Mouse (Mus musculus): ENCODE measurements around the gene Cfap69.
A peak's percentile ranks its signal among the peaks of the same experiment; 100 is the strongest.

Gene Cfap69

DNA sequence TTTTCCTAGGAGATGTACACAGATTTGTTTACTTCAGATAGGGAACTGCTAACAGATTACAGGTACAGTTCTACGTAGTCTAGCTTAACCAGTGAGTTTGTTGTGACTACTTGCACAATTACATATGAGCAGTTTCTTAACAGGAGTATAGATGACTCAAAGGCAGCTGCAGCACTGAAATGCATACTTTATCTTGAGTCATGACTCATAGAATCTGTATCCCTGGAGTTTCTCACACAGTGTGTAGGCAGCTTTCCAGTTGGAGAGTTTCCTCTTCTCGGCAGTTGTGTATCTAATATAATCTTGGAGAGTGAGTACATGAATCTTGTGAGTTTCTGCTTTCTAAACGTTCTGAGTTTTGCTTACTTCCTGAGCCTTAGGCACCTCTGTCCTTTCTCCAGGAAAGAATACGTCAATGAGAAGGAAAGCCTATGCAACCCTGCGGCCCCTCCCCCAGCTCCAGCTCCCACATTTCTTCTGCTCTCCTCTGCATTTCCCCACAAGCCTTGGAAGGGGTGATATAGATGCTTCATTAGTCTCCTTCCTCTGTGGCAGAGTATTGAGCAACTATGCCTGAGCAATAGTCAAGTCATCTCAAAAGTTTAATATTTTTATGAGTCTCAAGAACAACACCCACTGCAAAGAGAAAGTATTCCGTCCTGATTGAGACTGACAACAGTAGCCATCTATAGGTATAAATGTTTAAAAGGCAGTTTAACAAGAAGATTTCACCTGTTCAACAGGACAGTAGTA is 15.0 kb downstream of the Cfap69 start:
- DNase-seq, result no peak

DNA sequence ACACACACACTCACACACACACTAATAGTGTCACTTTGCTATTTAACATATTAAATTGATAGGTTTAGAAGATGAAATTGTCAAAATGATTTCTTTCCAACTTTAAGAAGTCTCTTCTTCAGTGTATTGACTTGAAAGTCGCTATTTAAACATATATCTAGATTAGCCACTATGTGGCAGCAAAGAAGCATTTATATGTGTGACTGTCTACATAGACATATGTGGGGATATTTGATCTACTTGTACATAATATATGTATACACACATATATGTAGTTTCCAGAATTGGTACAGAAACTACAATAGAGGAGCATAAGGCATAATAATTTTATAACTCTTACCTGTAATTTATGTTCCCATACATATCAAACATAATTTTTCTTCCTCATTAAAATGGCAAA is 17.9 kb downstream of the Cfap69 start:
- DNase-seq, result no peak

DNA sequence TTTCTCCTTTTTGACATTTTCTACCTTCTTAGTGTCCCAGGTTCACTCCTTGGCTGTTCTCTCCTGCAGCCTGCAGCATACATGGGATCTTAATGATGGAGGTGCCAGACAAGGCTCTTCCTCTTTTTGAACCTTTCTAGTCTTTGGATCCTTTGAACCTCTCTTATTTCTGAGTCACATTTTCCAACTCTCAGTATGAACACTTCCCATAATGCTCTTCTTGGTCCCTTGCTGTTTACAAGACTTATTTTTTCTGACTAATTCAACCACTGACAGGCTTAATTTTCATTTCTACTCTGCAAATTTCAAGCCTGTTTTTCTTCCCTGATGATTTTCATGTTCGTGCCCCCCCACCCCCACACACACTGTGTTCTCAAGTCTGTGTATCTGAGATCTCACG is 25.5 kb downstream of the Cfap69 start:
- no peak for DNase-seq

DNA sequence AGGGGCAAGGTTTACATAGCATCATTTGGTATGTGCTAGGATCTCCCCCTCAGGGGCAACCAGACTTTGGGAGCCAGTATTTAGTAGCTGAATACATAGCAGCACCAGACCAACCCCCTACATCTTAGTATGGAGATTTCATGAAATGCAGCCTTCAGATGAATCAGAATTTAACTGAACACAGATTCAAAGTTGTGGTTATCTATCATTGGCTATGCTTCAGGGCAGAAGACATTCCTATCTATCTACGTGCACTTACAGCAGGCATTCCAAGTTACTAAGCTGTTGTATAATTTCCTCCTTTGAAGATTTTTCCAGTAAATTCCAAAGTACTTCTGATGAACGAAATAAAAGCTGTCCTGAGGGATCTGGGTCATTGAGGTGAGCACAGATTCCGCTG is 38.5 kb downstream of the Cfap69 start:
- DNase-seq, result no peak

DNA sequence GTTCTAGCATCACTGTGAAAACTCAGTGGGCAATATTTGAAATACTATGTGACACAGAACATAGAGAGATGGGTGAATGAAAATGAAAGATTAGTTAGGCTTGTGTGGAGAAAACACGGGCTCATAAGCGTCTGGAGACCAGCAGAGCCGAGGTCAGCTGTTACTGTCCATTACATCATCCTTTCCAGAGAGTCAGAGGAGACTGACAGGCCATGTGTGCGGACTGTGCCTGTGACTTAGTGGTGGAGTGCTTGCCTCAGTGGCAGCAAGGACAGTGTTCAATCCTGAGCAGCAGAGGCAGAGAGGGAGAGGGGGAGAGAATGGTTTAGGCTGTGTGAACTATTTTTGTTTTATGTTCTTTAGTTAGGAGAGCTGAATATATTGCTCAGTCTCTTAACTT is 45.7 kb downstream of the Cfap69 start:
- no peak for DNase-seq

DNA sequence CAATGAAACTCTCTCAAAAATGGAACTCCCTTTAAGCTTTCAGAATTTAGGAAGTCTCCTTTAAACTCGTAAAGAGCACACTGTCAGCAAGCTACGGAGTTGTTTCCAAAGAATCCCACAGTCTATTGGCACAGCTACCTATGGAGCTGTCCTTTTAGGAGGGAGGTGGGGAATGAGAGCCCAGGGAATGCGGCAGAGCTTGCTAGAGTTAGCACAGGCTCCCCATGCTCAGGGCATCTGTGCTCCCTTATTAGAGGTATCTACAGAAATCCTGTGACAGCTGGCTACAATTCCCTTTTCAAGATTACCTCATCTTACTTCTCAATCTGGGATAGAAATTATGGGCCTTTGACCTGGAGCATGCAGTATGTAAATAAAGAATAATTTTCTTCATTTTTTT is 53.5 kb downstream of the Cfap69 start:
- DNase-seq, result peak; percentile 23

DNA sequence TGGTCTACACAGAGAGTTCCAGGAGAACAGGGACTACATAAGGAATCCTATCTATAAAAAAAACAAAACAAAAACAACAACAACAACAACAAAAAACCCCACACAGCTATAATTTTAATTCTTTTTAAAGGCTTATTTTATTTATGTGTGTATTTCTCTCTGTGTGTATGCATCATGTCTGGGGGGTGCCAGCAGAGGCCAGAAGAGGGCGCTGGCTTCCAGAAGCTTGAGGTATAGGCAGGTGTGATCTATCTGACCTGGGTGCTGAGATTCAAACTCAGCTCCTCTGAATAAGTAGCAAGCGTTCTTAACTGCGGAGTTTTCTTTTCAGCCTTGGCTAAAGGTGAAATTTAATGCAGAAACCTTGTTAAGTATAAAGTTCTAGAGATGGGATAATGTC is 76.4 kb downstream of the Cfap69 start:
- no peak for DNase-seq

DNA sequence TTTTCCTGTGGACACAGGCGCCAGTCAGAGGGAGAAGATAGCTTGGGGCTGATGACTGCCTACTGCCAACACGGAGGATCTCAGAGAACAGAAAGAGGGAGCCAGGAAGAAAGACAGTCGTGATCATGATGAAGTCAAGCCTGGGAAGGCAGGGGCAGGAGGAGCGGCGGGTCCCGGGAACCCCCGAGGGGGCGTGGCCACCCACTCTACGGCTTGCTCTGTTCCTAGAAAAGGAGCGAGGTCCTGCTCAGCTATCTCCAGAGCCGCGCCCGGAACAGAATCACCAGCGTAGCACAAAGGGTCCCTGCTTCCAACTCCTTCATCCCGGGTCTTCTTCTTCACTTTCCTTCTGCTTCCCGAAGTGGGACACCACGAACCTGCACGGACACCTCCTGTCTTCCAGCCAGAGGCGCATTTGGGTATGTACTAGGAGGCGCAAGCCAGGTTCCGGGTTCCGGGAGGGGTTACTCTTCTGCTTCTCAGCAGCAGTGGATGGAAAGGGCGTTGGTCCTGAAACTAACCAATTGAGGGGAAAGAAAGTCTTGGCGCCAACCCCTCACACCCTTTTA is 90.2 kb downstream of the Cfap69 start, which contains the start of gene Gm8773:
TSS of gene Gm8773 (plus strand) at position 51 of the 569 bp plus-strand sequence.
- no peak for DNase-seq

DNA sequence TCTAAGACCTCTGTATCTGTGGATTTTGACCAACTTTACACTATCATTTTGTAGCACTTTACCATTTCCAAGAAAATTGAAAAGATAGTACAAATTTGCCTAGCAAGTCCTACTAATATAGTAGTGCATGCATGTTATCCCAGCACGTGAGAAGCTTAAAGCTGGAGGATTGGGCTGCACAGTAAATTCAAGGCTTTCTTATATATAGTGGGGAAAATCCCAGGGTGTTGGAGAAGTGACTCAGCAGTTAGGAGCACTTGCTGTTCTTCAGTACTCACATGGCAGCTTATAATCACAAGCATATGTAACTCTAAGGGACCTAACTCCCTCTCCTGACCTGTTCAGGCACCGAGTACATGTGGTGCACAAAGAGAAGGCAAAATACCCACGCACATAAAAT is 101.6 kb downstream of the Cfap69 start:
- no peak for DNase-seq

DNA sequence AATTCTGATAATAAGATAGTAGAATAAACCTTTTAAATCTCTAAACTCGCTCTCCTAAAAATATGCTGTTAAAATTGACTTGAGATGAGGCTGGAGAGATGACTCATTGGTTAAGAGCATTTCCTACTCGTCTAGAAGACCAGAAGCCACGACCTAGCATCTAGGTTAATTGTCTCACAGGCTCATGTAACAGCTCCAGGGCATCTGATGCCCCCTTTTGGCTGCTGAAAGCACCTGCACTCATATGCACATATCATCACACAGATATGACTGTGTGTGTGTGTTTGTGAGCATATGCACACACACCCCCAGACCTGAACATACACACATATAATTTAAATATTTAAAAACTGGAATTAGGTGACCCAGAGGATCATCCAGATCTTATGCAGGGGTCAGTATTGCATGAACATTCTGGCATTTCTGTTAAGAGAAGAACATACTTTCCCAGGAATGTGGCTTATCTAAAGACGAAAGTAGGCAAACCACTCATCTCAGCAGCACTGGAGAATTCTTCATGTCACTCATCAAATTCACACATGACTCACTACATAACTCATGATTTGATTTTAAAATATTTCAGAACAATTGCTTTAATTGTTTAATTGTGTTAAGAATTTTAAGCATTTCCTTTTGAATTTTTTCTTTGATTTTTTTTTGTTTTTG is 102.9 kb downstream of the Cfap69 start:
- no peak for DNase-seq

DNA sequence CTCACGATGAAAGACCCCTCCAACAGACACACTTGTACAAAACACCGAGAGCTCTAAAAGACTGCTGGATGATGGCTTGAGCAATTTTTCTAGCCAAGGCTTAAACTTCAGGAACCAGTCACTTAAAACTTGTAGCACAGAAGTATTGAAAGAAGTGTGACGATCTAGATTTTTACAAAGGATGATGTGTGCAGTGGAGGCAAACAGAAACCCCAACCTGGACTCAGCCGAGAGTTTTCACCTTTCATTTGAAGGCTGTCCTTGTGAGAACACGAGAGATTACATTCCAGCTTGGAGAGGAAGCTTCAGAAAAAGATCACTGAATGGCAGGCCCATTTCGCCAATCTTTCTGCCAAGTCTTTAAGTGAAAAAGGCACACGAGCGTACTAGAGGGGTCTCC is 104.2 kb downstream of the Cfap69 start:
- no peak for DNase-seq

DNA sequence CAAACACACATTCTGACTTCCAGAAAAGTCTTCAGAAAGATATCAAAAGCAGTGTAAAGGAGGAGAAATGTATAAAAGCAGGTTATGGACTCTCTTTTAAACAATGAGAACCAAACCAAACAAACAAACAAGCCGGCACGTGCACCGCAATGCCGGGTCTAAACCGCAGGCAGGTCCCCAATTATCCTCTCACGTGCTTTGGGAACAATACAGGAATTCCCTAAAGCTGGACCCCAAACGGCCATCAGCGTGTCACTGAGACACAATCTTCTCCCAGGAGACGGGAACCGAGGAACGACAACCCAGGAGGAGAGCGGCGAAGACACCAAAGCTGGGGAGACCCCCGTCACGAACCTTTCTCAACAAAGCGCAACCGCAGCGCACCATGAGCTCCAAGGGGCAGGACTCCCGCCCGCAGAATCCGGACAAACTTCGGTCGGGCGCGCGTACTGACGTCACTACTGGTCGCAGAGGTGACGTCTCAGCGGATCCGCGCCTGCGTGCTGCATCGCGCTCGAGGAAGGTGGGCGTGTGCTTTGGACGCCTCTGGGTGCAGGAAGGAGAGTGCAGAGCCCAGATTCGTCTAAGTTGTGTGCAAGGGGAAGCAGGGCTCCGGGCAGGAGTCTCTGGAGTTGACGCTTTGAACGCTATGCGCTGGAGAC is 104.8 kb downstream of the Cfap69 start, which contains the start of gene Gtpbp10:
TSS of gene Gtpbp10 (minus strand) at position 460 of the 662 bp plus-strand sequence.
- DNase-seq, result peak; percentile 86

DNA sequence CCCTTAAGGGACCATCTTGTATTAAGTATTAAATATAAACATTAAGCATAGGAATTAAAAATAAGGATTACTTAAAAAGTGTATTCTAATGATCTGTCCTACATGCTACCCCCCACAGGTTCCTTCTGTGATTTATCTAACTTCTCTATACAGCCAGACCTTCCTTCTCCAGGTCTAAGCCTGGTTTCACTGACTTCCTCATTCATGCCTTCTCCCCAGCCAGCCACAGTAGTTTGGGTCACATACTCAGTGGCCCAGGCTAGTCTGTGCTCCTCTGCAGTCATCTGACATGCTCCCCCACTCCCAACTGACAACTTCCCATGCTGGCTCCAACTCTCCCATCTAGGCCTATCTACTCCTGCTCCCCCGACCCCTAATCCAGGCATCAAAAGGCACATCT is 112.9 kb downstream of the Cfap69 start:
- no peak for DNase-seq

DNA sequence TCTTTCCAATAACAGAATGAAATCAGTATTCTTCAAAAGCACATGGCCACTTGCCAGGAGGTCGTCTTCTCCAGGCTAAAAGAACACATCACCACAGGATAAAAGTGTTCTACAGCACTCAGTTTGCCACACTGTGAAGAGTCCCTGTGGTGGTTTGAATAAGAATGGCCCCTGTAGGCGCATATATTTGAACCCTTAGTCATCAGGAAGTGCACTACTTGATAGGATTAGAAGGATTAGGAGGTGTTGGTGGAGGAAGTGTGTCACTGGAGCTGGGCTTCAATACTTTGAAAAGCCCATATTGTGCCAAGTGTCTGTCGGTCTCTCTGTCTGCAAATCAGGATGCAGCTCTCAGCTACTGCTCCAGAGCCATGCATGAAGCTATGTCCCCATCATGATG is 123.7 kb downstream of the Cfap69 start:
- no peak for DNase-seq

DNA sequence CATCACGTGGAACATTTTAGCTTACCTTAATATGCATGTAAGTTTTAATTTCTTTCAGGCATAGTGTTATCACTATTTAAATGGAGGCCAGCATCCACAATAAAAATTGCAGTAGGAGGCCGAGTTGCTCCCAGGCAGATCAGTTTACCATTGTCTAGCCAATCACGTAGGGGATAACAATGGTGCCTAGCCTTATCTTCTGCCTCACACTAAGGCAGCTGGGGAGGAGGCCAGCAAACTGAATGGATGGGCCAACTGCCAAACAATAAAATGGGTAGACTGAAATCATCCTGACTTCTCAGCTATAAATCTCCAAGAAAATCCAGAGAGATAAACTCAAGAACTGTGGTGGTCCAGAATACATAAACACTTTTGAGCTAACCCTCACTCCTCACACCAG is 124.3 kb downstream of the Cfap69 start:
- DNase-seq, result no peak

DNA sequence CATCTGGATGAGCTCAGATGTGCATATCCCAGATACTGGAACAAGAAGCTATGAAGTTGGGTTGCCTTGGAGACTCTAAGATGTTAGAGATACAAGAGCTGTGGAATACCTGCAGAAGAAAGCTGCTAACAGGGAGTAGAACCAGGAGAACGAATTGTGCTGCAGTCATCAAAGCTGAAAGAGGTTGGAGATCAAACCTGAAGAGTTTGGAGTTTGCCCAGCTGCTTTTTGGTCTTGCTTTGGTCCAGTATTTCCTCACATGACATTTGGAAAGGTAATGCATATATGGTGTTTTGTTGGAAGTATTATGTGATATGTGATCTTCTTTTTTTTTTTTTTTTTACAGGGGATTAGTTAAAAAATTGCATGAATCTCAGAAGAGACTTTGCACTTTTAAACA is 127.9 kb downstream of the Cfap69 start:
- DNase-seq, result no peak

DNA sequence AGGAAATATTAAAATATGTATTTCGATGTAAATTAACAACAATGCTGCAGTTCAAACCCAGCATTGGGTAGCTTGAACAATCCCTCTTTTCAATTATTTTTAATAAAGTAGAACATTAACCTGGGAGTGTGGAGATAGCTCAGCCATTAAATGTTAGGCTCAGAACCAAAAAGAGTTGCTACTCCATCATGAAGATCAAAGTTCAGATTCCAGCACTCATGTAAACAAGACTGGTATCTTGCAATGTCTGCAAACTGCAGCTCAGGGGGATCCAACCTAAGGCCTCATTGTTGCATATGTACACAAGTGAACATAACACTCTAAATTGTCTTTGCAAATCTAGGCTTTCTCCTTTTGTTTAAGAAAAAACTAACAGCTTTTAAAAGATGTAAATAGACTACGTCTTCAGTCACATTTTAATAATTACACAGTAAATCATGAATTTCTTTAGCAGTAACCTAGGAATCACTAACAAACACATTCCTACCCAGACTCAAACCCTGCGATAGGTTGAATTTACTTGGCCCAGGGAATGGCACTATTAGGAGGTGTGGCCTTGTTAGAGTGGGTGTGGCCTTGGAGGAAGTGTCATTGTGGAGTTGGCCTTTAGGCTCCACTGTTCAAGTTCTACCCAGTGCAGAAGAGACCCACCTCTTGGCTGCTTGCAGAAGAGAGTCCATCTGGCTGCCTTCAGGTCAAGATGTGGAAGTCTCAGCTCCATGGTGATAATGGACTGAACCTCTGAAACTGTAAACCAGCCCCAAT is 130.2 kb downstream of the Cfap69 start:
- DNase-seq, result no peak

Data from cerebellum, adult 11 months (tissue).